Mouse (Mus musculus) kidney, postnatal 0 days (tissue): ENCODE data around the gene E2f3. TPM values are rescaled to one million over a fixed set of nuclear protein-coding genes. Genes with fewer than 3 reads are reported as not detected.

ENCODE experiments used
- ATAC-seq: fragments of 200-750 bp; cut with Nextera tagmentation; replicated peaks from 2 replicates; pipeline ENCODE4 v1.8.0; 2017; ENCODE audit warnings: low read depth, moderate number of reproducible peaks, moderate TSS enrichment, moderate library complexity; ENCODE audit not compliant: low FRiP score
- DNase-seq: peaks from one replicate; pipeline ENCODE4 v3.0.0-alpha.2; 2016; ENCODE audit warnings: low spot score
- H3K27ac ChIP-seq: fragments of 300-500 bp; sonication (generic); 2 replicates; pipeline ENCODE4 v1.5.1; 2014; ENCODE audit warnings: mild to moderate bottlenecking
- H3K27me3 ChIP-seq: fragments of 300-500 bp; sonication (generic); 2 replicates; pipeline ENCODE4 v1.6.1; 2014; ENCODE audit warnings: low read length, mixed read lengths; ENCODE audit not compliant: insufficient read depth
- H3K36me3 ChIP-seq: fragments of 300-500 bp; sonication (generic); 2 replicates; pipeline ENCODE4 v1.6.1; 2014; ENCODE audit warnings: low read length, mixed read lengths; ENCODE audit not compliant: insufficient read depth
- H3K4me1 ChIP-seq: fragments of 300-500 bp; sonication (generic); replicated peaks from 2 replicates; pipeline ENCODE4 v1.6.1; 2014; ENCODE audit warnings: antibody characterized with exemption, low read length, mixed read lengths; ENCODE audit not compliant: insufficient read depth
- H3K4me2 ChIP-seq: fragments of 300-500 bp; sonication (generic); 2 replicates; pipeline ENCODE4 v1.6.1; 2014; ENCODE audit warnings: mild to moderate bottlenecking, low read length, moderate library complexity, mixed read lengths
- H3K4me3 ChIP-seq: fragments of 300-500 bp; sonication (generic); replicated peaks from 2 replicates; pipeline ENCODE4 v1.5.1; 2014; ENCODE audit warnings: low read depth, low read length
- H3K9ac ChIP-seq: fragments of 300-500 bp; sonication (generic); 2 replicates; pipeline ENCODE4 v1.6.1; 2014; ENCODE audit warnings: low read depth, low read length
- H3K9me3 ChIP-seq: fragments of 300-500 bp; sonication (generic); replicated peaks from 2 replicates; pipeline ENCODE4 v1.6.1; 2016; ENCODE audit warnings: low read length, inconsistent platforms, mixed read lengths
- CTCF ChIP-seq: IDR thresholded peaks from 2 replicates; pipeline ENCODE4 v1.5.1; 2016; ENCODE audit warnings: antibody characterized with exemption, low read depth, mild to moderate bottlenecking, moderate library complexity
- WGBS: fragments of 180-500 bp; shearing (Covaris S2); extraction: QIAGEN DNeasy Blood & Tissue Kit; methylation state at CpG from one replicate; pipeline ENCODE4 v1.1.7; 2014; 5-methylcytosine and 5-hydroxymethylcytosine counted together
- polyA plus RNA-seq: library from polyadenylated mRNA; unstranded; fragments of >200 nt; fragmentation: Nextera tagmentation; extraction: Ambion mirVana; gene quantifications from 2 replicates; pipeline ENCODE4 v1.2.1, GENCODE M21; 2015

The E2f3 gene
- polyA plus RNA-seq, 1 experiment from 2014 or later = 8.2 TPM

GRCm38 (mm10) chr13:29955296-29955695, 30.6 kb downstream of the E2f3 start:
- H3K4me1 ChIP-seq = peaks cover 14% of the 10 kb centered on the region; the same call in 1 of the 2 replicates
- H3K4me3 ChIP-seq = no peak overlapping the region
- 24% methylated on average over 9 of the region's 11 CpGs for WGBS
- DNase-seq (peak; percentile 70), ATAC-seq (no peak)
- TF ChIP-seq CTCF = no peak
- peak overlapping the region; percentile 76; the same call in 1 of the 2 replicates for H3K27ac ChIP-seq
- H3K27me3 ChIP-seq = no peaks in the 10 kb centered on the region
- H3K36me3 ChIP-seq = no peaks in the 10 kb centered on the region
- no peaks in the 10 kb centered on the region for H3K9me3 ChIP-seq
- H3K4me2 ChIP-seq = peak overlapping the region; percentile 21; the same call in 1 of the 2 replicates
- H3K9ac ChIP-seq = 0 out of 2 replicates have a peak overlapping the region, but pooled peaks have one; percentile 18

GRCm38 (mm10) chr13:29954741-29955140, 31.1 kb downstream of the E2f3 start:
- Histone ChIP-seq H3K4me1 (peaks cover 14% of the 10 kb centered on the region; the same call in 1 of the 2 replicates), H3K4me3 (no peak overlapping the region), H3K27ac (peak overlapping the region; percentile 76), H3K36me3 (no peaks in the 10 kb centered on the region), H3K27me3 (no peaks in the 10 kb centered on the region), H3K9me3 (no peaks in the 10 kb centered on the region), H3K9ac (no peak overlapping the region), H3K4me2 (peak overlapping the region; percentile 21; the same call in 1 of the 2 replicates)
- no peak for TF ChIP-seq CTCF
- WGBS = 38% methylated on average over 10 of the region's 10 CpGs
- ATAC-seq (no peak), DNase-seq (peak; percentile 68)

- no peak for ATAC-seq
- no peaks in the 10 kb centered on the region for H3K36me3 ChIP-seq
Measured at GRCm38 (mm10) chr13:29953417-29954045, 32.3 kb downstream of the E2f3 start.

DNA sequence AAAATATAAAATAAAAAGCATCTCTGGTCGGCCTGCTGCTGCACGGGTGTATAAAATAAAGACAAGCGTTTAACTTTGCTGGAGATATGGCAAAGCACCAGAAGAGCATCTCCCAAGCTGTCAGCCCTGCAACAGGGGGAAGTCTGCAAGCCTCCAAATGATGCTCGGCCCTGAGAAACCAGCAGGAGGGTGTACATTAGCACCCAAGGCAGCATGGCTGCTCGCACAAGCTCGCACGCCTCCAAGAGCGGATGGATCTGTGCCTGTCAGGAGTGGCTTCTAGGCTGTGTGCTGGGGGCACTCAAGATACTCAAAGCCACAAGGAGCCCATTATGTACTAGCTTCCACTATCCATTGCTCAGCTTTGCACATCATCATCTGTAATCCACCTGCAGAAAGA, 39.8 kb downstream of the E2f3 start:
- Histone ChIP-seq H3K4me3 (no peak overlapping the region), H3K4me2 (no peak overlapping the region), H3K9ac (no peak overlapping the region), H3K36me3 (no peaks in the 10 kb centered on the region), H3K27me3 (no peaks in the 10 kb centered on the region), H3K27ac (no peak overlapping the region), H3K9me3 (no peaks in the 10 kb centered on the region), H3K4me1 (no peaks in the 10 kb centered on the region)
- no peak for ATAC-seq
- WGBS = 87% methylated on average over 8 of the region's 8 CpGs
- no peak for TF ChIP-seq CTCF
- no peak for DNase-seq

More at GRCm38 (mm10) chr13:29953417-29954045, 32.3 kb downstream of the E2f3 start:
- no peak overlapping the region for H3K9ac ChIP-seq
- H3K4me1 ChIP-seq = peaks cover 14% of the 10 kb centered on the region; the same call in 1 of the 2 replicates
- TF ChIP-seq CTCF = peak; percentile 51
- no peak overlapping the region for H3K27ac ChIP-seq
- H3K4me2 ChIP-seq = no peak overlapping the region
- no peaks in the 10 kb centered on the region for H3K27me3 ChIP-seq
- H3K4me3 ChIP-seq = no peak overlapping the region
- H3K9me3 ChIP-seq = no peaks in the 10 kb centered on the region
- 80% methylated on average over 4 of the region's 4 CpGs for WGBS
- DNase-seq = no peak

- H3K36me3 ChIP-seq = no peaks in the 10 kb centered on the region
- no peak overlapping the region for H3K4me2 ChIP-seq
- no peak for ATAC-seq
- no peaks in the 10 kb centered on the region for H3K9me3 ChIP-seq
- no peaks in the 10 kb centered on the region for H3K27me3 ChIP-seq
- no peak for TF ChIP-seq CTCF
- no peak overlapping the region for H3K4me3 ChIP-seq
- H3K27ac ChIP-seq = no peak overlapping the region
- H3K4me1 ChIP-seq = no peaks in the 10 kb centered on the region
- DNase-seq = no peak
- 42% methylated on average over 9 of the region's 9 CpGs for WGBS
- H3K9ac ChIP-seq = no peak overlapping the region
Measured at GRCm38 (mm10) chr13:29944915-29945570, 40.8 kb downstream of the E2f3 start.

DNA sequence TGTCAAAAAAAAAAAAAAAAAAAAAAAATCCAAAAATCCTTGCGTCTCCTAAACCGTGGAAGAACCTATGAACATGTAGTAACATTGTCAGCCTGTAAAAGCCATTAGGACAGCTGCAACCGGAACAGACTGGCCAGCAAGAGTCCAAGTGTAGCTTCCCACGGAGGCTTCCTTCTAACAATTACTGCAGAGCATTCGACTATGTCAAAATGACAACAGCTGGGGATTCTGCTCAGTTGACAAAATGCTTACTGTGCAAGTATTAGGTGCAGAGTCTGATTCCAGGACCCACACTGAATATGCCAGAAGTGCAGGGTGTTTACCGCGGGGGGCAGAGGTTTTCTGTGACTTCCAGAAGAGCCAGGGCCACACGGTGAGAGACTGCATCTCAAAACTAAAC, 41.4 kb downstream of the E2f3 start:
- no peak overlapping the region for H3K9ac ChIP-seq
- no peak for TF ChIP-seq CTCF
- H3K9me3 ChIP-seq = no peaks in the 10 kb centered on the region
- H3K4me2 ChIP-seq = no peak overlapping the region
- H3K4me3 ChIP-seq = no peak overlapping the region
- H3K4me1 ChIP-seq = no peaks in the 10 kb centered on the region
- DNase-seq (peak; percentile 41), ATAC-seq (peak; percentile 71)
- no peaks in the 10 kb centered on the region for H3K36me3 ChIP-seq
- H3K27ac ChIP-seq = no peak overlapping the region
- WGBS = 56% methylated on average over 8 of the region's 8 CpGs
- no peaks in the 10 kb centered on the region for H3K27me3 ChIP-seq
